Mouse (Mus musculus) olfactory bulb, adult 2 months (tissue): ENCODE results near the gene Prdm13.

ENCODE experiments used
- CTCF ChIP-seq: fragments of 200-500 bp; IDR thresholded peaks from 2 replicates; pipeline ENCODE4 v1.5.1; 2012; ENCODE audit warnings: low read depth, mild to moderate bottlenecking, low read length, moderate library complexity; ENCODE audit not compliant: insufficient read depth
- POLR2A ChIP-seq: fragments of 200-500 bp; IDR thresholded peaks from 2 replicates; pipeline ENCODE4 v1.6.1; 2012; ENCODE audit warnings: mild to moderate bottlenecking, low read depth, low read length, moderate library complexity; ENCODE audit not compliant: insufficient read depth

GRCm38 (mm10) chr4:21689492-21689941, 3.8 kb upstream of the Prdm13 start:
- no peak for TF ChIP-seq CTCF
- TF ChIP-seq POLR2A = no peak
